Mouse (Mus musculus) spleen, adult 2 months (tissue): ENCODE measurements around the gene Pdzd3.

ENCODE experiments used
- CTCF ChIP-seq: fragments of 200-500 bp; IDR thresholded peaks from 2 replicates; pipeline ENCODE4 v1.5.1; 2011; ENCODE audit warnings: mild to moderate bottlenecking, inconsistent platforms; ENCODE audit not compliant: insufficient read depth, insufficient read length, insufficient replicate concordance; ENCODE audit errors: extremely low read depth
- POLR2A ChIP-seq: fragments of 200-500 bp; IDR thresholded peaks from 2 replicates; pipeline ENCODE4 v1.6.1; 2011; ENCODE audit warnings: low read depth, low read length, inconsistent platforms

- TF ChIP-seq CTCF: no peak
- no peak for TF ChIP-seq POLR2A
Measured at GRCm38 (mm10) chr9:44213538-44213937, 37.7 kb downstream of the Pdzd3 start.
